Mouse (Mus musculus): ENCODE measurements around the gene Ripor1.

GRCm38 (mm10) chr8:105604804-105605381 lies at the start of gene Ripor1:
- TF ChIP-seq CTCF (IDR thresholded peaks at IDR 0.05; ENCODE audit: low read depth) (peak; percentile 61), EP300 (IDR thresholded peaks at IDR 0.05; ENCODE audit: low read depth) (peak; percentile 85)
